Mouse (Mus musculus): ENCODE measurements around the gene Frmd5.

The Frmd5 gene

DNA sequence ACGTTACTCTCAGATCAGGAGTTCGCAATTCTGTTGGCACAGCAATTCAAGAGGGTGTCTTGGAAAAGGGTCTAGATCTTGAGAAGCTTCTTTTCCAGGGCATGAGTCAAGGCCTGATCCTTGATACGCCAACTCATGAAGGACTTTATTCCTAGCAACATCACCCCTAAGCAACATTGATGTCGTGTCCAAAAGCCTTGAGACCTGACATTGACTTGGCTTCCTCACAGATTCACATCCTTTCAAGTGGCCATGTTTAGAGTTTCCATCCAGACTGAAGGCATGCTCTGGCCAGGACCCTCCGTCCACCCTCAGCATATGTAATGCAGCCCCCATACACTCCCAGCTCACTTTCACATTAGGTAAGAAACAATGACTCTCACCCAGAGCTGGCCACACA lies 45.0 kb downstream of the Frmd5 start:
- in situ Hi-C loops (cut with MboI, MseI), result no loop called here

- in situ Hi-C loops (cut with MboI, MseI), result no loop called here
These were observed 45.5 kb downstream of the Frmd5 start for GRCm38 (mm10) chr2:121761281-121761795.

DNA sequence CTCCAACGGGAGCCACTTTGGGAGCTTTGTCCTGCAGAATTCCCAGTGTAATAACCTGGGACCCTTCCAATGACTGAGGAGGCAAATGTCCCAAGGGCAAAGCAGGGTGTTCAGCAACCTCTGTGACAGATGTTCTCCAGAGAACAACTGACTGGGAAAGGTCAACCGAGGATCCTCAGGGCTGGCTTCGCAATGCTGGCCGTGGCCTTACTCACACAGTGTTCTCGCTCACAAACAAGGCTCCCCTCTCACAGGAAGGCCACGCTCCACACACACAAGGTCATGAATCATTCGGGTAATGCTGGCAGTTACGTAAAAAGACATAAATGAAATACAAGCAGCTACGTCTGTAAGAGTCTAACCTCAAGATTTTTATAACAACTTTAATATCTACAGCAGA lies 46.2 kb downstream of the Frmd5 start:
- in situ Hi-C loops (cut with MboI, MseI), result no loop called here

- in situ Hi-C loops (cut with MboI, MseI), result no loop called here
These were observed 48.6 kb downstream of the Frmd5 start for GRCm38 (mm10) chr2:121758258-121758657.

DNA sequence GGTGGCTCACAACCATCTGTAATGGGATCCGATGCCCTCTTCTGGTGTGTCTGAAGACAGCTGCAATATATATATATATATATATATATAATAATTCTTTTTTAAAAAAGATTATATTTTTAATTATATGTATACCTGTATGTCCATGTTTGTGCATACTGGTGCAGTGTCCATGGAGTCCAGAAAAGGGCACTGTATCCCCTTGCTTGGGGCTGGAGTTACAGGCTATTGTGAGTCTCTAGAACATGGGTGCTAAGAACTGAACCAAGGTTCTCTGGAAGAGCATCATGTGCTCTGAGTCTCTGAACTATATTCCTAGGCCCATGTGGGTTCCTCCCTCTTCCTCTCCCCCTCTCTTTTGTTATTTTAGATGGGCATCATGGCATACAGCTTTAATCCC lies 50.6 kb downstream of the Frmd5 start:
- in situ Hi-C loops (cut with MboI, MseI), result no loop called here

DNA sequence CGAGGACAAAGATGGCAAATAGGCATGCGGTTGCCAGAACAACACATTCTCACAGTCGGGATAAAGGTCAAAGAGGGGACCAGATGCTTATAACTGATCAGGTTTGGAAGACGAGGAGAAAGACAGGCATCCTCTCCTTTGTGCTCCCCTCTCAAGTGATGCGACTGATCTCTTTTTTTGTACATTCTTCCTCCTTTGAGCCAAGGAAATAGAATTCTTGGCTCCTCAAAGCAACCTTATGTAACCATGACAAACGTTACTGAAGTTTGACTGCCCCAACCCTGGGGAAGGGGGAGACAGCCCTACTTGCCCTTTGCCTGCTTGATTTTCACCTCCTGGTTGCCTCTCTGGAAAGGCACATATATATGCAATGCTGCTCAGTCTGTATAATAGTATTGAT lies 51.8 kb downstream of the Frmd5 start:
- in situ Hi-C loops (cut with MboI, MseI), result no loop called here

- in situ Hi-C loops (cut with MboI, MseI), result no loop called here
These were observed 56.8 kb downstream of the Frmd5 start for GRCm38 (mm10) chr2:121750121-121750520.

GRCm38 (mm10) chr2:121741151-121741550 lies 65.7 kb downstream of the Frmd5 start:
- in situ Hi-C loops (cut with MboI, MseI), result no loop called here

- in situ Hi-C loops (cut with MboI, MseI), result no loop called here
These were observed 67.5 kb downstream of the Frmd5 start for GRCm38 (mm10) chr2:121739410-121739809.

GRCm38 (mm10) chr2:121733426-121733825 lies 73.5 kb downstream of the Frmd5 start:
- in situ Hi-C loops (cut with MboI, MseI), result no loop called here

GRCm38 (mm10) chr2:121730486-121730885 lies 76.4 kb downstream of the Frmd5 start:
- in situ Hi-C loops (cut with MboI, MseI), result no loop called here

DNA sequence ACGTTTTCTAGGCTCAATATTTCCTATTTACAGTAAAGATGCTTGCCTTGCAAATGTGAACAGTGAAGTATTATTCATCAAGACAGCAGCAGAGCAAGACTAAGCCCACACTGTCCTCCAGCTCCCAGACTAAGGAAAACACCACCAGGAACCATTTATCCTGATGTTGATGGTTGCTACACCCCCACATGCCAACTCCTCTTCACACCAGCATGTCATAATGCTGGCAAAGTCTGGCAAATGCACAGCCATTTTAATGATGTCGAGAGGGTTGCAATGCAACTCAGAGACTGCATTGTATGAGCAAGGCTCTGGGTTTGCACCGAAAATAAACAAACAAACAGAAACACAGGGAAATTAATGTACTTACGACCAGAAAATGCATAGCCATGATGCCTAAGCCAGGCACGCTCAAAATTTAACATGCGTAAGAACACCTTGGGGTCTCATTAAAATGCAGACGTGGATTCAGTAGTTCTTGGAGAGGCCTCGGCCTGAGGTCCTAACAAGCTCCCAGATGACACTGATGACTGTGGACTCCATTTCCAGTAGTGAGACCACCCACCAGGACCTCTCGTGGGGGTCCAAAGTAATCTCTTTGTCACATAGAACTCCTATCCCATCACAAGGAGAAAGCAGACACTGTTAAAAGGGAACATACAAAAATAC lies 77.8 kb downstream of the Frmd5 start:
- in situ Hi-C loops (cut with MboI, MseI), result no loop called here

DNA sequence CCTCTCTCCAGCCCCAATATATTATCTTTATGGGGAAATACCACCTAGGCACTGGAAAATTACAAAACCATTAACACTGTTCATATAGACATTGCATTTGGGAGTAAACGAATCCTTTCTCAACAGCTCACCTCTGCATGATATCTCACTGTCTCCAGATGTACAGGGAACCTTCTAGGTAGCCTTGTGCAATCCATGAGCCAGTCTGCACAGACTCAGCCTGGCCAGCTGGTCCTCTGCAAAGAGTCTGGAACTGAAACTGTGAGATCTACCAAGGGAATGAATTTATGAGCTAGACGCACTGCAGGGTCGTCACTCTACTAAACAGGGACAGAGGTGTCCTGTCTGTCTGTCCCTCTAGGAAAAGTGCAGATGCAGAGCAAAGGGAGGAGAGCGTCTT lies 82.0 kb downstream of the Frmd5 start:
- in situ Hi-C loops (cut with MboI, MseI), result no loop called here

DNA sequence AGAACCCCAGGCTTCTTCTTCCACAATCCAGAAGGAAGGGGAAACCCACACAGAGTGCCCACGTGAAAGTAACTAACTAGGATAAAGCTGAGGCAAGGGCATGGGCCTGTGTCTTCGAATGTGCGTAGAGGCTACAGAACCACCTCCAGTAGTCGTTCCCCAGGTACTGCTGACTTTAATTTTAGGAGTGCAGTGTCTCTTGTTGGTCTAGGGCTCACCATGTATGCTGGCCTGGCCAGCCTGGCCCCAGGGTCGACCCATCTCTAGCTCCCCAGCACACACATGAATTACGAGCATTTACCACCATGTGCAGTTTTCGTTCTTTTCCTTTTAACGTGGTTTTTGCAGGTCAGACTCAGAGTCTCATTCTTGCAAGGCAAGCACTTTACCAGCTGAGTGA lies 83.1 kb downstream of the Frmd5 start:
- in situ Hi-C loops (cut with MboI, MseI), result no loop called here

DNA sequence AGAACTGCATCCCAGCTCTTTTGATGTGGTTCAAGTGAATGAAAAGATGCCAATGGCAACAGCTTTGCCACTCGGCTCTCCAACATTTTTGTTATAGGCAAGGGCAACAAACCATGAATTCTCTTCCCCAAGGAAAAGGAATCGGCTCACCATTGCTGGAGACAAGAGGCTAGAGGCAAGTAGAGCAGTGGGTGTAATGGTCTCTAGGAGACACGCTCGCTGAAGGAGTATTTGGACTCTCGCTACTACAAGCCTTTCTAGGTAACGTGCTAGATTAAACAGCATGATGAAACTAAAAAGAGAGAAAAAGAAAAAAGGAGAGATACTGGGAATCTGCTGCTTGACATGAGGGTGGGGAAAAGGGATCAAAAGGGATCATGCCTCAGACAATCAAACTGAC lies 87.9 kb downstream of the Frmd5 start:
- in situ Hi-C loops (cut with MboI, MseI), result no loop called here

DNA sequence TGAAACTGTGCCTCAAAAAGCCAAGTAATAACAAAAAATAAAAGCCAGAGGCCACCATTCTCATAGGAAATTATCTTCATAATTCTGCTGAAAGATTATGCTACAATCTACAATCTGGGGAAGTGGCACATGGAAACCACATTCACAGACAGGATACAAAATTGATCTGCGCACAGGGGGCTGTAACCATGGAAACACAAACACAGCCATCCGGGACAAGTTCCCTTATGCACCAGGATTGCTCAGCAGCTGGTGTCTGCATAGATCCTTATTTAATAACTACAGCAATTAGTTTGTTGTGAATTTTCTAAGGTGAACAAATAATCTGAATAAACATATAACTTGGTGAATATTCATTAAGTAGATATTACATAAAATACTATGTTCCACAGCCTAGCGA lies 89.8 kb downstream of the Frmd5 start:
- in situ Hi-C loops (cut with MboI, MseI), result no loop called here

DNA sequence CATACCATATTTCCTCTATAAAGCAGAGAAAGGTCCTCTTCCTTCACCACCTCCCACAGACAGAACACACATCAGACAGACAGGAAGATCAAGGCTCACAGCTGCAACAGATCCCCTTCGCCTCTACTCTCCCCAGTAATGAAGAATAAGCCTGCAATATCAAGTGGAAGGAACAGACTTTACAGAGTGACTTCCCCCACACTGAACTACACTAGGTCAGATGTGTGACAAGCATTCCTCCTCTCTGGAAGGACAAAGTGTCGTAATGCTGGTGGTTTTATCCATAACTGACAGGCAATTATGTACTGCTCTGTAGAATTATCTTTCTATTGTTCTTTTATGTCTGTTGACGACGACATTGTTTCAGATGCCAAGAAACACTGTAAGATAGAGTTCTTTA lies 93.3 kb downstream of the Frmd5 start:
- in situ Hi-C loops (cut with MboI, MseI), result no loop called here

DNA sequence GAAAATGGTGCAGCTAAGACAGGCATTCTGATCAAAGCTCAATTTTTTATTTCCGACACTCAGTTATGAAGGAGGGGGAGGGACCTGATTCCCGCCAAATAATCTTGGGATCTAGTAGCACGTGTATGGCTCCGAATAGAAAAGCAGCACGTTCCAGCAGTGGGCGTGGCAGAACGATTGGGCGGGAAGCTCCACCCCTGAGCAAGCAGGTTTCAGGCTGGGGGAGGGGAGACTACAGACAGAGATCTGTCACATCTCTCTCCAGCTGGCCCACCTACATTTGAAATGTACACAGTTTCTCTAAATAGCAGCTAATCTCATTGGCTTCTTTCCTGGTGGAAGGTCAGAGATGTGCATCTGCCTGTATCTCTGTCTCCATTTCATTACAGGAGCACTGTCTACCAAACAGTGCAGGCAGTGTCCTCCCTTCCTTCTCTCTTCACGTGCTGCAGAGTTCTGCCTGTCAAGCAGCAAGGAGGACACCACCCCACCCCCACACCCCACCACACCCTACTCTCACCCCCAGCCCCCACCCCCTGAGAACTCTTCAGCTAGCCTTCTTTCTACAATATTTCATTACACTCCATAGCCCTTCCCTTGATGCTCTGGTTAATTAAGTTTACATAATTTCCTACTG lies 95.0 kb downstream of the Frmd5 start:
- in situ Hi-C loops (cut with MboI, MseI), result no loop called here

- in situ Hi-C loops (cut with MboI, MseI), result no loop called here
These were observed 97.8 kb downstream of the Frmd5 start for GRCm38 (mm10) chr2:121709096-121709495.

DNA sequence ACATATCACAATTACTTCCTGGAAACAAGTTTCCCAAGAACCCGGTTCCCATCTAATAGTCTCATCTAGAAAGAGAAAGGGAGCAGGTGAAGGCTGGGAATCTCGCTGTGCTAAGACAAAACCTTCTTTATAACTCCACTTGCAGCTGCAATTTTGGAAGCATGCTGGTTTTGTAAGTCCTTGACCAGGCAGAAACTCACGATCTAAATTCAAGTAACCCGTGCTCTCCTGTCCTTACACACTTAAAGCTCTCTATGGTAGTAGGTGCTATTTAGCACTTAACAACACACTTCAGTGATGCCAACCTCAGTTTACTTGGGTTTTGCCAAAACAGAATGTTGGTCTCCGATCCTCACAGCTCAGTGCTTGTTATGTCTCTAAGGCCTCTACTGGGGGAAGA lies 99.4 kb downstream of the Frmd5 start:
- in situ Hi-C loops (cut with MboI, MseI), result no loop called here

- in situ Hi-C loops (cut with MboI, MseI), result no loop called here
These were observed 101.1 kb downstream of the Frmd5 start for GRCm38 (mm10) chr2:121705756-121706155.

GRCm38 (mm10) chr2:121699331-121699730 lies 107.6 kb downstream of the Frmd5 start:
- in situ Hi-C loops (cut with MboI, MseI), result no loop called here

- in situ Hi-C loops (cut with MboI, MseI), result no loop called here
These were observed 111.5 kb downstream of the Frmd5 start for GRCm38 (mm10) chr2:121695436-121695835.
